Mouse (Mus musculus) erythroblast, adult 5-6 weeks (primary cell): ENCODE results near the gene Asic5. TPM values are rescaled to one million over a fixed set of nuclear protein-coding genes. Genes with fewer than 3 reads are reported as not detected.

Experiments
- ATAC-seq: replicated peaks from 2 replicates; pipeline ENCODE4 v1.8.0; 2016; ENCODE audit warnings: moderate number of reproducible peaks, mild to moderate bottlenecking, moderate TSS enrichment, inconsistent platforms; ENCODE audit not compliant: poor library complexity, low FRiP score, severe bottlenecking
- total RNA-seq, 2 experiments: library from RNA; stranded (forward) in 1 of 2; stranded (reverse) in 1 of 2; fragments of 150-400 nt in 1 of 2; fragments of 200-764, 138-1000 nt in 1 of 2; gene quantifications; 2 replicates each; pipeline versions ENCODE4 v1.2.3 to v1.2.4; 2015 to 2017; ENCODE audit warnings: low replicate concordance in 2 of 2

The Asic5 gene
- total RNA-seq, 2 experiments from 2014 or later: not detected

DNA sequence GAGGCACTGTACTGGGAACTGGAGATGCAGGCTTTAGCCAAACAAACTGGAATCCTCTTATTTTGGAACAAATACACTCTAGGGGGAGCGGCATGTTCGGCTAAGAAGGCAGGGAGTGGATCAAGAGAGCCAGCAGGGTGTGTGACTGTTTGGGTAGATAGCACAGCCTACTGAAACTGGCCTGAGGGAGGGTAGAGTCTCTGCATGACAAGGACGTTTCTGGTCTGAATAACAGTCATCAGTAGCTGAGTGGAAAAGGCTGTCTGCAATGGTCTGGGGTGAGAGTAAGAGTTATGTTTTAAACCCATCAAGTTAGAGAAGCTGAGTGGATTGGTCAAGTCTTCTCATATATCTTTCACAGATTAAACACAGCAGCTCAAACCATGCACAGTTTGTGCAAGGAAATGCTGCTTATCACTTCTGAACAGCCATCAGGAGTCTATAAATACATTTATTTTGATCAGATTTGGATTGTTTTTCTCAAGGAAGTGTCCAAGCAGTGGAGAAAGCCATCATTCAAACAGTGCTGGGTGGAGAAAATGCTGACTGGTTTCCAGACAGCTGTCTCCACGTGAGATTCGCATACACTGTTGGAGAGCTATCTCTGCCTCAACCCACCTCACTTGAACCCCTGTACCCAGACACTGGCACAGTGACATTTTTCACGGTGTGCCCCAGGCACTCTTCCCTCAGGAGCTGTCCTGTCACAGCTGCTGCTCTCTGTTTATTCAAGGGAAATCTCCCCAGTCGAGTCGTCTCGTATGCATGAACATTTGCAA, 79.5 kb downstream of the Asic5 start:
- no peak for ATAC-seq

DNA sequence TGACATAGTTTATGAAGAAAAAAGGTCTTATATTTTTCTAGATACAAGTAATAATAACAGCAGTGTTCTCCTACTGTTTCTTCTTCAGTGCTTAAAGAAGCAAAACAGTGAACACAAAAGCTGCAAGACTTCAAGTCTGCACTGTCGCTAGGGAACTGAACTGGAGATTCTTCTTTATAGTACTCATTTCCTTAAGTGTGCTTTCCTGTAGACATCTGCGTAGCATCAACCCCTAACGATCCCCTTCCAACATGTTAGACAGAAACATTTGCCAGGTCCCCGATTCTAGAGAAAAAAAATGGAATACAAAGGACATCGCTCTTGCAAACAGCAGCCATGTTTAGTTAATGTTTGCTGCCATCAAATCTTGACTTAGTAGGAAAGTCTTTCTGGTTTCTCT, 85.7 kb downstream of the Asic5 start:
- no peak for ATAC-seq

Other genes with a start within 250 kb of the Asic5 start
- gene Ctso, start 49.7 kb upstream of the Asic5 start, total RNA-seq (2015; ENCODE audit: low replicate concordance): 3.7 and 5.6 TPM in 2 replicates
- 0.84 and 7.1 TPM in 2 replicates for gene Ctso, start 49.7 kb upstream of the Asic5 start, total RNA-seq (2017; ENCODE audit: low replicate concordance)
- not detected in 2 replicates for gene Tdo2, start 6.1 kb upstream of the Asic5 start, total RNA-seq (2015; ENCODE audit: low replicate concordance)
- gene Tdo2, start 6.1 kb upstream of the Asic5 start, total RNA-seq (2017; ENCODE audit: low replicate concordance): not detected in 2 replicates
- gene Gucy1b1, start 92.4 kb downstream of the Asic5 start, total RNA-seq (2015; ENCODE audit: low replicate concordance): 8.5 TPM in 1 of 2 replicates, not detected in the other
- not detected in 2 replicates for gene Gucy1b1, start 92.4 kb downstream of the Asic5 start, total RNA-seq (2017; ENCODE audit: low replicate concordance)
- gene Gucy1a1, start 163.5 kb downstream of the Asic5 start, total RNA-seq (2015; ENCODE audit: low replicate concordance): 0.21 TPM in 1 of 2 replicates, not detected in the other
- not detected in 2 replicates for gene Gucy1a1, start 163.5 kb downstream of the Asic5 start, total RNA-seq (2017; ENCODE audit: low replicate concordance)